Mouse (Mus musculus) forebrain, embryonic 10.5 days (tissue): ENCODE measurements at regions not wholly inside any gene's neighbourhood (a gene's known extent, or its start where the extent isn't known, plus 50 kb on each side); places are given as distances from the start of the nearest gene placed in this dataset.

Experiments
- DNase-seq: peaks from one replicate; pipeline ENCODE4 v3.0.0-alpha.2; 2017; ENCODE audit warnings: low spot score; ENCODE audit errors: extremely low spot score
- H3K27ac ChIP-seq: fragments of 300-500 bp; sonication (generic); 2 replicates; pipeline ENCODE4 v1.5.1; 2016; ENCODE audit warnings: mild to moderate bottlenecking
- H3K27me3 ChIP-seq: fragments of 300-500 bp; sonication (generic); 2 replicates; pipeline ENCODE4 v1.6.1; 2016; ENCODE audit warnings: mild to moderate bottlenecking; ENCODE audit not compliant: poor library complexity, severe bottlenecking
- H3K36me3 ChIP-seq: fragments of 300-500 bp; sonication (generic); replicated peaks from 2 replicates; pipeline ENCODE4 v1.6.1; 2016; ENCODE audit warnings: mild to moderate bottlenecking, moderate library complexity
- H3K4me1 ChIP-seq: fragments of 300-500 bp; sonication (generic); 2 replicates; pipeline ENCODE4 v1.6.1; 2016
- H3K4me3 ChIP-seq: fragments of 300-500 bp; sonication (generic); 2 replicates; pipeline ENCODE4 v1.5.1; 2016; ENCODE audit warnings: mild to moderate bottlenecking, moderate library complexity
- H3K9me3 ChIP-seq: fragments of 300-500 bp; sonication (generic); 2 replicates; pipeline ENCODE4 v1.6.1; 2016; ENCODE audit warnings: mild to moderate bottlenecking, moderate library complexity
- WGBS: fragments of 180-500 bp; shearing (Covaris S2); methylation state at CpG from one replicate; pipeline ENCODE4 v1.1.7; 2016; 5-methylcytosine and 5-hydroxymethylcytosine counted together

- Histone ChIP-seq H3K27ac (no peak overlapping the region), H3K9me3 (no peaks in the 10 kb centered on the region), H3K27me3 (peaks cover 30% of the 10 kb centered on the region), H3K4me3 (no peak overlapping the region), H3K4me1 (peaks cover 38% of the 10 kb centered on the region), H3K36me3 (no peaks in the 10 kb centered on the region)
- 64% methylated on average over 3 of the region's 3 CpGs for WGBS
- DNase-seq = no peak
Measured at GRCm38 (mm10) chr5:37980692-37981091, 57.9 kb upstream of the Stx18 start.

- H3K27ac ChIP-seq = no peak overlapping the region
- no peaks in the 10 kb centered on the region for H3K36me3 ChIP-seq
- peaks cover 28% of the 10 kb centered on the region for H3K27me3 ChIP-seq
- DNase-seq = no peak
- no peak overlapping the region for H3K4me3 ChIP-seq
- WGBS = 71% methylated on average over 4 of the region's 4 CpGs
- H3K4me1 ChIP-seq = peaks cover 32% of the 10 kb centered on the region
- no peaks in the 10 kb centered on the region for H3K9me3 ChIP-seq
Measured at GRCm38 (mm10) chr5:37976943-37977434, 61.6 kb upstream of the Stx18 start.

GRCm38 (mm10) chr5:37972980-37973545, 65.5 kb upstream of the Stx18 start:
- DNase-seq = no peak
- Histone ChIP-seq H3K36me3 (no peaks in the 10 kb centered on the region), H3K4me3 (no peak overlapping the region), H3K4me1 (peaks cover 23% of the 10 kb centered on the region), H3K27me3 (peaks cover 59% of the 10 kb centered on the region), H3K9me3 (no peaks in the 10 kb centered on the region), H3K27ac (no peak overlapping the region)
- WGBS = 78% methylated on average over 7 of the region's 7 CpGs

- WGBS = 76% methylated on average over 11 of the region's 11 CpGs
- H3K4me1 ChIP-seq = peaks cover 29% of the 10 kb centered on the region
- DNase-seq = no peak
- H3K36me3 ChIP-seq = no peaks in the 10 kb centered on the region
- H3K27ac ChIP-seq = no peak overlapping the region
- H3K27me3 ChIP-seq = peaks cover 72% of the 10 kb centered on the region
- H3K9me3 ChIP-seq = no peaks in the 10 kb centered on the region; the same call in 1 of the 2 replicates
- H3K4me3 ChIP-seq = no peak overlapping the region; the same call in 1 of the 2 replicates
Measured at GRCm38 (mm10) chr5:37971724-37972123, 66.8 kb upstream of the Stx18 start.

- Histone ChIP-seq H3K27ac (peak overlapping the region; percentile 69), H3K36me3 (no peaks in the 10 kb centered on the region), H3K9me3 (no peaks in the 10 kb centered on the region; the same call in 1 of the 2 replicates), H3K4me3 (peak overlapping the region; percentile 18; the same call in 1 of the 2 replicates), H3K4me1 (peaks cover 46% of the 10 kb centered on the region), H3K27me3 (peaks cover 92% of the 10 kb centered on the region)
- DNase-seq = peak; percentile 56
- WGBS = 3% methylated on average over 10 of the region's 10 CpGs
Measured at GRCm38 (mm10) chr5:37968596-37968995, 69.9 kb upstream of the Stx18 start.

GRCm38 (mm10) chr5:37967914-37968375, 70.6 kb upstream of the Stx18 start:
- Histone ChIP-seq H3K36me3 (no peaks in the 10 kb centered on the region), H3K4me1 (peaks cover 49% of the 10 kb centered on the region), H3K27me3 (peaks cover 93% of the 10 kb centered on the region), H3K27ac (peak overlapping the region; percentile 56), H3K9me3 (no peaks in the 10 kb centered on the region; the same call in 1 of the 2 replicates), H3K4me3 (peak overlapping the region; percentile 18)
- 5% methylated on average over 14 of the region's 14 CpGs for WGBS
- peak; percentile 50 for DNase-seq

- Histone ChIP-seq H3K27ac (peak overlapping the region; percentile 56), H3K9me3 (no peaks in the 10 kb centered on the region; the same call in 1 of the 2 replicates)
Measured at GRCm38 (mm10) chr5:37967106-37967913, 71.2 kb upstream of the Stx18 start.

GRCm38 (mm10) chr5:37963688-37964087, 74.9 kb upstream of the Stx18 start:
- peaks cover 49% of the 10 kb centered on the region for H3K4me1 ChIP-seq
- no peaks in the 10 kb centered on the region; the same call in 1 of the 2 replicates for H3K9me3 ChIP-seq
- no peak overlapping the region for H3K4me3 ChIP-seq
- H3K36me3 ChIP-seq = no peaks in the 10 kb centered on the region
- DNase-seq = no peak
- H3K27me3 ChIP-seq = peaks cover 70% of the 10 kb centered on the region
- 63% methylated on average over 8 of the region's 8 CpGs for WGBS
- peak overlapping the region; percentile 58; the same call in 1 of the 2 replicates for H3K27ac ChIP-seq

More at GRCm38 (mm10) chr5:37967106-37967913, 71.2 kb upstream of the Stx18 start:
- WGBS = 4% methylated on average over 23 of the region's 23 CpGs
- Histone ChIP-seq H3K27me3 (peaks cover 99% of the 10 kb centered on the region), H3K4me3 (peak overlapping the region; percentile 18), H3K4me1 (peaks cover 55% of the 10 kb centered on the region), H3K36me3 (no peaks in the 10 kb centered on the region)
- peak; percentile 53 for DNase-seq

- no peak for DNase-seq
- Histone ChIP-seq H3K27ac (0 out of 2 replicates have a peak overlapping the region, but pooled peaks have one; percentile 1), H3K9me3 (no peaks in the 10 kb centered on the region; the same call in 1 of the 2 replicates), H3K4me1 (peaks cover 37% of the 10 kb centered on the region), H3K27me3 (peaks cover 59% of the 10 kb centered on the region), H3K36me3 (no peaks in the 10 kb centered on the region), H3K4me3 (no peak overlapping the region)
- WGBS = 35% methylated on average over 3 of the region's 3 CpGs
Measured at GRCm38 (mm10) chr5:37962513-37962912, 76.0 kb upstream of the Stx18 start.

- H3K4me1 ChIP-seq = peaks cover 27% of the 10 kb centered on the region
- H3K27ac ChIP-seq = no peak overlapping the region
- no peaks in the 10 kb centered on the region for H3K36me3 ChIP-seq
- 88% methylated on average over 7 of the region's 7 CpGs for WGBS
- H3K4me3 ChIP-seq = no peak overlapping the region
- DNase-seq = no peak
- peaks cover 37% of the 10 kb centered on the region for H3K27me3 ChIP-seq
- H3K9me3 ChIP-seq = no peaks in the 10 kb centered on the region; the same call in 1 of the 2 replicates
Measured at GRCm38 (mm10) chr5:37960216-37960615, 78.3 kb upstream of the Stx18 start.

- H3K4me3 ChIP-seq = no peak overlapping the region
- H3K4me1 ChIP-seq = no peaks in the 10 kb centered on the region
- WGBS = 0% methylated on average over 1 of the region's 1 CpGs
- H3K27me3 ChIP-seq = peaks cover 19% of the 10 kb centered on the region
- H3K27ac ChIP-seq = no peak overlapping the region
- no peak for DNase-seq
- H3K36me3 ChIP-seq = no peaks in the 10 kb centered on the region
- H3K9me3 ChIP-seq = no peaks in the 10 kb centered on the region
Measured at GRCm38 (mm10) chr5:37952096-37952495, 86.4 kb upstream of the Stx18 start.

GRCm38 (mm10) chr5:37932760-37933122, 105.8 kb upstream of the Stx18 start:
- WGBS = 78% methylated on average over 2 of the region's 2 CpGs
- Histone ChIP-seq H3K9me3 (no peaks in the 10 kb centered on the region), H3K4me3 (no peak overlapping the region), H3K36me3 (no peaks in the 10 kb centered on the region), H3K27ac (no peak overlapping the region), H3K27me3 (peaks cover 5% of the 10 kb centered on the region; the same call in 1 of the 2 replicates), H3K4me1 (no peaks in the 10 kb centered on the region; the same call in 1 of the 2 replicates)
- no peak for DNase-seq
